Mouse (Mus musculus) ES-E14 (cell line): ENCODE measurements around the gene Lzts3.

Source experiments
- CHD2 ChIP-seq: IDR thresholded peaks from 2 replicates; pipeline ENCODE4 v1.6.1; 2014; ENCODE audit warnings: mild to moderate bottlenecking, low read depth, low read length, inconsistent platforms
- HCFC1 ChIP-seq: IDR thresholded peaks from 2 replicates; pipeline ENCODE4 v1.6.1; 2012; ENCODE audit warnings: low read length, inconsistent platforms, borderline replicate concordance; ENCODE audit not compliant: insufficient read depth
- ZNF384 ChIP-seq: IDR thresholded peaks from 2 replicates; pipeline ENCODE4 v1.6.1; 2012; ENCODE audit warnings: low read depth, low read length, inconsistent platforms

DNA sequence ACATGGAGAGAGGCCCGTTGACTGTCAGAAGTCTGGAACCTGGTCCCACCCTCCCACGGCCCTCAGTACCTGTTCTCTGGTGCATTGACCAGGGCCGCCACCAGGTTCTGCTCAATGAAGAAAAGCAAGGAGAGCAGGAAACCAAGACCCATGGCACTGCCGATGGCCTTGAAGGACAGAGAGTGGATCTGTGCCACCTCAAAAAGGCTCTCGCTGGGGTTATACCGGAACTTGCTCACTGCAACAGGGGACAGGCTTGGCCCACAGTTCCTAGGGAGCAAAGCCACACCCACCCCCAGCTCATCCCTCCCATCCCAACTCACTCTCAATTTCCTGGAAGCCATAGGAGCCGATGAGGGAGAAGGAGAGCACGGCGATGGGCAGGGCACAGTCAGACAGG is 42.8 kb upstream of the Lzts3 start:
- TF ChIP-seq ZNF384 (no peak), CHD2 (no peak), HCFC1 (no peak)
